Mouse (Mus musculus) bone marrow, adult 2 months (tissue): ENCODE results near the gene Gm2310. TPM values are rescaled to one million over a fixed set of nuclear protein-coding genes. Genes with fewer than 3 reads are reported as not detected.
"Not testable (repeated sequence)": the region's sequence is repeated elsewhere in the genome, so short reads cannot be mapped to it uniquely, and the experiment has no call there.

Experiments
- H3K27ac ChIP-seq: fragments of 200-500 bp; 2 replicates; pipeline ENCODE4 v1.5.1; 2012; ENCODE audit warnings: low read depth, mild to moderate bottlenecking, control low read depth, inconsistent platforms, low read length; ENCODE audit not compliant: control insufficient read depth, poor library complexity, insufficient read depth
- H3K4me1 ChIP-seq: fragments of 200-500 bp; 2 replicates; pipeline ENCODE4 v1.6.1; 2011; ENCODE audit warnings: low read length; ENCODE audit not compliant: control insufficient read depth, insufficient read depth
- H3K4me3 ChIP-seq: fragments of 200-500 bp; replicated peaks from 2 replicates; pipeline ENCODE3; 2011; ENCODE audit warnings: mild to moderate bottlenecking, low read depth, low read length, control low read depth; ENCODE audit not compliant: control insufficient read depth
- CTCF ChIP-seq: fragments of 200-500 bp; IDR thresholded peaks from 2 replicates; pipeline ENCODE4 v1.5.1; 2011; ENCODE audit warnings: low read length, control low read depth; ENCODE audit not compliant: control insufficient read depth, insufficient read depth
- POLR2A ChIP-seq: fragments of 200-500 bp; IDR thresholded peaks from 2 replicates; pipeline ENCODE4 v1.6.1; 2011; ENCODE audit warnings: low read depth, mild to moderate bottlenecking, control low read depth, low read length, borderline replicate concordance; ENCODE audit not compliant: control insufficient read depth
- WGBS: fragments of 180-500 bp; shearing (Covaris S2); methylation state at CpG from one replicate; pipeline ENCODE4 v1.1.7; 2018; 5-methylcytosine and 5-hydroxymethylcytosine counted together
- polyA plus RNA-seq: library from polyadenylated mRNA; stranded (reverse); fragments of >200 nt; gene quantifications from 2 replicates; pipeline ENCODE4 v1.2.4, GENCODE M21; 2011; ENCODE audit warnings: low replicate concordance; ENCODE audit not compliant: missing spikeins, insufficient read depth, insufficient read length

Gene Gm2310
- not detected in 2 replicates for polyA plus RNA-seq

- not testable (repeated sequence) for H3K27ac ChIP-seq, H3K4me3 ChIP-seq, H3K4me1 ChIP-seq
Measured at GRCm38 (mm10) chr15:8519853-8520252, at the start of gene Gm2310. TSS of gene Gm2310 (minus strand) at chr15:8519953.

GRCm38 (mm10) chr15:8568645-8569528 is 49.1 kb upstream of the Gm2310 start:
- 0 out of 2 replicates have a peak, but pooled peaks have one; percentile 27 for TF ChIP-seq POLR2A
- no peak for TF ChIP-seq CTCF
- Histone ChIP-seq H3K4me1 (no peaks in the 10 kb centered on the region; the same call in 1 of the 2 replicates), H3K27ac (peak overlapping the region; percentile 90), H3K4me3 (peak overlapping the region; percentile 76)
- WGBS = under 1% methylated on average over 61 of the region's 61 CpGs

GRCm38 (mm10) chr15:8568286-8568644 is 48.5 kb upstream of the Gm2310 start:
- no peaks in the 10 kb centered on the region; the same call in 1 of the 2 replicates for H3K4me1 ChIP-seq
- peak overlapping the region; percentile 63 for H3K27ac ChIP-seq
- H3K4me3 ChIP-seq = no peak overlapping the region
- 5% methylated on average over 7 of the region's 7 CpGs for WGBS
- TF ChIP-seq POLR2A = no peak
- TF ChIP-seq CTCF = no peak

- no peaks in the 10 kb centered on the region; the same call in 1 of the 2 replicates for H3K4me1 ChIP-seq
- H3K4me3 ChIP-seq = no peak overlapping the region
- H3K27ac ChIP-seq = no peak overlapping the region
- 79% methylated on average over 6 of the region's 6 CpGs for WGBS
- no peak for TF ChIP-seq POLR2A
- no peak for TF ChIP-seq CTCF
Measured at GRCm38 (mm10) chr15:8565416-8565815, 45.7 kb upstream of the Gm2310 start.

GRCm38 (mm10) chr15:8564331-8564730 is 44.6 kb upstream of the Gm2310 start:
- Histone ChIP-seq H3K4me1 (no peaks in the 10 kb centered on the region; the same call in 1 of the 2 replicates), H3K4me3 (no peak overlapping the region), H3K27ac (no peak overlapping the region)
- no peak for TF ChIP-seq CTCF
- TF ChIP-seq POLR2A = no peak
- 72% methylated on average over 3 of the region's 3 CpGs for WGBS

GRCm38 (mm10) chr15:8563423-8564194 is 43.9 kb upstream of the Gm2310 start:
- no peak overlapping the region for H3K4me3 ChIP-seq
- H3K4me1 ChIP-seq = no peaks in the 10 kb centered on the region; the same call in 1 of the 2 replicates
- 74% methylated on average over 1 of the region's 1 CpGs for WGBS
- no peak overlapping the region for H3K27ac ChIP-seq
- no peak for TF ChIP-seq POLR2A

- TF ChIP-seq CTCF = no peak
- no peak for TF ChIP-seq POLR2A
- H3K4me1 ChIP-seq = no peaks in the 10 kb centered on the region
- H3K4me3 ChIP-seq = no peak overlapping the region
- 32% methylated on average over 7 of the region's 7 CpGs for WGBS
- H3K27ac ChIP-seq = no peak overlapping the region
Measured at GRCm38 (mm10) chr15:8562776-8563175, 43.0 kb upstream of the Gm2310 start.

GRCm38 (mm10) chr15:8531201-8531600 is 11.4 kb upstream of the Gm2310 start:
- 83% methylated on average over 5 of the region's 5 CpGs for WGBS

More at GRCm38 (mm10) chr15:8531201-8531600, 11.4 kb upstream of the Gm2310 start:
- H3K27ac ChIP-seq = no peak overlapping the region
- H3K4me1 ChIP-seq = no peaks in the 10 kb centered on the region
- TF ChIP-seq POLR2A = no peak
- TF ChIP-seq CTCF = no peak
- no peak overlapping the region for H3K4me3 ChIP-seq
